Mouse (Mus musculus) right cerebral cortex, postnatal 25 days (tissue): ENCODE measurements at regions not wholly inside any gene's neighbourhood (a gene's known extent, or its start where the extent isn't known, plus 50 kb on each side); places are given as distances from the start of the nearest gene placed in this dataset.

ENCODE experiments used
- DNase-seq: peaks from one replicate; pipeline ENCODE4 v3.0.0; 2022

DNA sequence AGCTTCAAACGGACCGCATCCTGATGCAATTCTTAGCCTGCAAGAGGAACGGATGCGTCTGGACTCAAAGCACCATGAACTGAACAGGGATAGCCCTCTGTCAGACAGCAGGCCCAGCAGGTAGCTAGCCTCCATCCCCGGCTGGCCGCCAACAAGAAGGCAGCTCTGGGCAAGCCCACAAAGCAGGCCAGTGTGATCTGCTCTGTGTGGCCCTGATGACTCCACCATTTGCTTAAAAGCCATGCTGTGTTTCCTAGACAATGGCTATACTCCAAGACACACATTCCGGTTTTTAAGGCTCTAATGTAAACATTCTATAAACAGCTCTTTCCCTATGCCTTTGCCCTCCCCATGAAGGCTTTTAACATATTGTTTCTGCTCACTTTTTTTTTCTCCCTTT, 313.8 kb upstream of the Clint1 start:
- DNase-seq: no peak

DNA sequence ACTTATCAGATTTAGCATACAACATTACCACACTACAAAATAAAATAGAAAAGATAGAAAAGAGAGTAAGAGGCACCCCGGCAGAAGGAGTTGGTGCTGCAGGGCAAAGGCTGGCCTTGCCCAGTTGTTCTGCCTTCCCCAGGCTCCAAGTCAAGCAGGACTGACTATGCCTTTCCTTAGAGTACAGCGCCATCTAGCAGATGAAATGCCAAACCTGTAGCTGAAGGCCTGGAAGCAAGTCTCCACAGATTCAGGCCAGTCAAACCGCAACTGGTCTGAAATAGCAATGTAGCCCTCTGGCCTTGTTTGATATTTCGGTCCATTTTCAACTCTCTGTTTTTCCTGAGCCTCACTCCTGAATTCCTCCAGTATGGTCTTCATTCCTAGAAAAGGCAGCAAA, 312.4 kb upstream of the Clint1 start:
- peak; percentile 63 for DNase-seq

GRCm38 (mm10) chr11:45544531-45544930, 307.3 kb upstream of the Clint1 start:
- no peak for DNase-seq

GRCm38 (mm10) chr11:45545896-45546626, 305.8 kb upstream of the Clint1 start:
- DNase-seq: no peak

GRCm38 (mm10) chr11:45546861-45547260, 305.0 kb upstream of the Clint1 start:
- DNase-seq: no peak

GRCm38 (mm10) chr11:45550376-45550775, 301.5 kb upstream of the Clint1 start:
- no peak for DNase-seq

DNA sequence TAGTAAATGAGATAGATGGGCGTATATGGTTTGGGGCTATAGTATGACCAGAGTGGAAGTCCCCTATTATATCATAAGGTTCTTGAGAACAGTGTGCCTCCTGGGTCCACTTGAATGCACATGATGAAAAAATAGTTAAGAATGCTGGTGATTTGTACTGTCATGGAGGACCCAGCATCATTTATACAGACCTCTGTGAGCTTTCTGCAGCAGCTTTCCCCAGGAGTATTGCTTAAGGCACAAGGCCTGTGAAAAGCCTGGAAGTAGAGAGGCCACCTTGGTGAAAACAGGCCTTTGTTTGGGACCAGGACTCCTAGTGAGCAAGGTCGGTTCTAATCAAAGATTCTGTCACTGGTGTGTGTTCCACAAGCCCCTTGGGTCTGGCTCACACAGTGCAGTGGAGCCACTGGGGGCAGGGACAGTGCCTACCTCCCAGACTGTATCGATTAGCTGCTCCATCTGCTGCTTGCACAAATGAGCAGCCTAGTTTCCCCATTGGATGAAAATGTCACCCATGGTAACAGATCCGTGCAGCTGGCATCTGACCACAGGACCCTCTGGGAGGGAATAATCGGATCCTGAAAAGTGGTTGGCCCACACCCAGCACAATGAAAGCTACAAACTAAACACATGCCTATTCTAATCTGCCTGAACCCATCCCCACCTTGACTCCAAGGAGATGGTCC, 274.2 kb upstream of the Clint1 start:
- no peak for DNase-seq

- no peak for DNase-seq
Measured at GRCm38 (mm10) chr11:45592335-45592734, 259.5 kb upstream of the Clint1 start.

DNA sequence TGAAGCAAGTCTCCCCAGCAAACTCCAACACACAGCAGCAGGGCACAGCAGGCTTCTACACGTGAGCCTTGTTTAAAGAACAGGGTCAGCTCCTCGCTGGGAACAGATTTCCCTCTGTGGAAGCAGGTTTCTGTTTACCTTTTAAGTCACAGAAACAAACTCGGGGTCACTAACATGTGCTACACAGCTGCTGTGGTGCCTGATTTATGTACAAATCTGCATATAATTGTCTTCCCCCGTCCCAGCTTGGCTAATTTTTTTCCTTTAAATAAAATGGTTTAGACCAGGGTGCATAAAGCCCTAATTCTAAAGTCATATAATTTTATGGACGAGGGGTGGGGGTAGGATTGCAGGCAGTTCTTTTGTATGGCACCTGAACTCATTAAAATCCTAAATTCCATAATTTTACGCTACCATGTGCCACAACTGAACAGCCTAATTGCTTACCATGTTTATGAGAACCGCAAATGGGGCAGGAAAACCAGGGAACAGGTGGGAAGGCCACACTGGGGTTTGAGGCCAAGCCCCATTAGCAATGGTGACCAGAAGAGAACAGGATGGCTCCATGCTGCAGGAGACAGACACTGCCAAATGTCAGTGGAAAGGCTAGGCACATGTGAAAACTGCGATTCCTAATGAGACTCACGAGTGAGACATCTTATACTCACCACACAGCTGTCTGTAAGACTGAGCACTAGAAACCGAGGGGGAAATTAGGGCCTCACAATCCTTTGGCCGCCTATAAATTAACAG, 258.8 kb upstream of the Clint1 start:
- DNase-seq: no peak

- DNase-seq: no peak
Measured at GRCm38 (mm10) chr11:45595372-45595771, 256.5 kb upstream of the Clint1 start.

- no peak for DNase-seq
Measured at GRCm38 (mm10) chr11:45621824-45622223, 230.0 kb upstream of the Clint1 start.

- no peak for DNase-seq
Measured at GRCm38 (mm10) chr11:45622701-45623100, 229.2 kb upstream of the Clint1 start.

GRCm38 (mm10) chr11:45624233-45624632, 227.6 kb upstream of the Clint1 start:
- no peak for DNase-seq

DNA sequence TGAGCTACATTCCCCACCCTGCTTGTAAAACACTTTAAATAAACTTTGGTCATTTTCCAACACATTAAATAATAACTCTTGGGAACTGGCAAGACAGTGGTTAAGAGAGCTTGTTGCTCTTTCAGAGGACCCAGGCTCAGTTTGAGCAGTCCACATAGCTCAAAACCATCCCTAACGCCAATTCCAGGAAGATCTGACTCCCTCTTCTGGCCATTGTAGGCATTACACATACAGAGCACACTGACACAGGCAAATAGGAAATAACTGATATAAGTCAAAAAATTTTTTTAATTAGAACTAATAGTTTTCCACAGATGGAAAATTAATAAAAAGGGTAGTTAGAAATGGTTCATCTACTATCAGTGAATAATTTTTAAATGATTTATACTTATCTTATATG, 222.6 kb upstream of the Clint1 start:
- no peak for DNase-seq

DNA sequence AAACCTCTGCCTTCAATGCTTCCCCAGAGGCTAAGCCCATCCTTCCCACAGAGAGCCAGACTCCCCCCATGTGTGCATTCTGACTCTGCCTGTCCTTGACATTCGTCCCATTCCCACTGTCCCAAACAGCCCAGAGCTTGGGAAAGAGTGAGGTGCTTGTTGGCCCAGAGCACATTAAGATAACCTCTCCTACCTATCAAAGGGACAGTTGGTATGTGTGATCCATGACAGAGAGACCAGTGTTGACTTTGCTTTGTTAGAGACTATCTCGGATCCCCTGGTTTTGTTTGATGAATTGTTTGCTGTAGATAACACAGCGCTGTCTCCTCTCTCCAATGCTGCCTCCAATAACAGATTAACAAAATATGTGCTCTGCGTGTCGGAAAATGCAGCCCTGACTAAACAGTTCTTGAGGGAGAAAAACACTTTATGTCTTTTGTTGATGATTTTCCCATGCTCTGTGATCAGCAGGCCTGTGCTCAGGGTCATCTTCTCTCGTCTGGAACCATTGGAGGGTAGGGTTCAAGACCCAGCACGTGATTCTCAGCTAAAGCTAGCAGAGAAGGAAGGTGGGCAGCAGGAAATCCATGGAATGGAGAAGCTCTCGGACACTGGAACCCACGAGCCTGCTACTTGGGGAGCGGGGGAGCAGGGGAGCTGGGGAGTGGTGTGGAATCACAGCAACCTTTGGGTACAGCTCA, 217.2 kb upstream of the Clint1 start:
- DNase-seq: no peak

GRCm38 (mm10) chr11:45635896-45636295, 216.0 kb upstream of the Clint1 start:
- DNase-seq: no peak

- DNase-seq: no peak
Measured at GRCm38 (mm10) chr11:45639236-45639635, 212.6 kb upstream of the Clint1 start.

- DNase-seq: peak; percentile 34
Measured at GRCm38 (mm10) chr11:45642142-45642756, 209.6 kb upstream of the Clint1 start.

- DNase-seq: no peak
Measured at GRCm38 (mm10) chr11:45643629-45644325, 208.1 kb upstream of the Clint1 start.

DNA sequence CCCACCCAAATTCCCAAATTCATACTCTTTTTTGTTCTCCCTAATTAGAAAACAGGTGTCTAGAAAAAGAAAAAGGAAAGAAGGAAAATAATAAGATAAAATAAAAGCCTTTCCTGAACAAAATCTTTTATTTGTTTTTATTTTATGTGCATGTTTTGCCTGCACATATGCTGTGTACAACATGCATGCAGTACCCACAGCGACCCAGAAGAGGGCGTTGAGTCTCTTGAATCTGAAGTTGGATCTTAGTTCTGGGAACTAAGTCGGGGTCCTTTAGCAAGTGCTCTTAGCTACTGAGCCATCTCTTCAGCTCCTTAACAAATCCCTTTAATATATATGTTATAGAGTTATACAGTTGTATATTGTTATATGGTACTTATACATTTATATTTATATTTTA, 206.0 kb upstream of the Clint1 start:
- DNase-seq: no peak

- DNase-seq: no peak
Measured at GRCm38 (mm10) chr11:45647888-45648287, 204.0 kb upstream of the Clint1 start.

GRCm38 (mm10) chr11:45656260-45656659, 195.6 kb upstream of the Clint1 start:
- DNase-seq: no peak
